Mouse (Mus musculus) spleen, adult 2 months (tissue): ENCODE measurements around the gene Rab29. TPM values are rescaled to one million over a fixed set of nuclear protein-coding genes. Genes with fewer than 3 reads are reported as not detected.
A peak's percentile ranks its signal among the peaks of the same experiment; 100 is the strongest.

Source experiments
- DNase-seq, 2 experiments: peaks; one replicate each; pipeline versions ENCODE4 v3.0.0 to v3.0.0-alpha.2; 2012 to 2021; ENCODE audit warnings: low spot score in 2 of 2, low read depth in 1 of 2
- H3K27ac ChIP-seq: fragments of 200-500 bp; 2 replicates; pipeline ENCODE4 v1.5.1; 2012; ENCODE audit warnings: low read length, inconsistent platforms; ENCODE audit not compliant: insufficient read depth
- H3K27me3 ChIP-seq: fragments of 200-500 bp; 2 replicates; pipeline ENCODE4 v1.6.1; 2012; ENCODE audit warnings: mild to moderate bottlenecking, moderate library complexity, low read length, inconsistent platforms; ENCODE audit not compliant: control insufficient read depth, insufficient read depth
- H3K36me3 ChIP-seq: fragments of 200-500 bp; 2 replicates; pipeline ENCODE4 v1.6.1; 2012; ENCODE audit warnings: mild to moderate bottlenecking, low read length, inconsistent platforms; ENCODE audit not compliant: control insufficient read depth, insufficient read depth
- H3K4me1 ChIP-seq: fragments of 200-500 bp; 2 replicates; pipeline ENCODE4 v1.6.1; 2011; ENCODE audit warnings: inconsistent platforms; ENCODE audit not compliant: control insufficient read depth, insufficient read depth, insufficient read length
- H3K4me3 ChIP-seq: fragments of 200-500 bp; 2 replicates; pipeline ENCODE4 v1.5.1; 2011; ENCODE audit warnings: mild to moderate bottlenecking, inconsistent platforms; ENCODE audit not compliant: insufficient read depth, insufficient read length; ENCODE audit errors: extremely low read depth
- CTCF ChIP-seq: fragments of 200-500 bp; IDR thresholded peaks from 2 replicates; pipeline ENCODE4 v1.5.1; 2011; ENCODE audit warnings: mild to moderate bottlenecking, inconsistent platforms; ENCODE audit not compliant: insufficient read depth, insufficient read length, insufficient replicate concordance; ENCODE audit errors: extremely low read depth
- POLR2A ChIP-seq: fragments of 200-500 bp; IDR thresholded peaks from 2 replicates; pipeline ENCODE4 v1.6.1; 2011; ENCODE audit warnings: low read depth, low read length, inconsistent platforms
- WGBS: fragments of 180-500 bp; shearing (Covaris S2); methylation state at CpG from one replicate; pipeline ENCODE4 v1.1.7; 2018; 5-methylcytosine and 5-hydroxymethylcytosine counted together
- polyA plus RNA-seq: library from polyadenylated mRNA; depleted of rRNA; stranded (reverse); fragments of >200 nt; gene quantifications from 2 replicates; pipeline ENCODE4 v1.2.3, GENCODE M21; 2012

Gene Rab29
- polyA plus RNA-seq, 1 experiment: 30.1 TPM

DNA sequence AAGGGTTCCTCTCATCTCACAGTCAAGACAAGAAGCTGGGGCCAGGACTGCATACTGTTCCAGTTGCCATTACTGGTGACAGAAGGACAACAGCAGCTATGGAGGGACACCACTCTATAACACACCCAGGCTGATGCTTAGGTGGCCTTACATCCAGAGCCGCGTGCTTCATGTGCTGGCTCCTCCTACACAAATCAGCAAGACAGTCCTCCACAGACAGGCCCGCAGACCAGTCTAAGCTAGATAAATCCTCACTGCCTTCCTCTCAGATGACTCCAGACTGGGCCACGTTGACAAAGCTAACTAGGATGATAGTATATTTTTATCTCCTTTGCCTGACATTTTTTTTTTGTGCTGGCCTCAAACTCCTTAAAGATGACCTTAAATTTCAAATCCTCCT, 5.2 kb upstream of the Rab29 start:
- Histone ChIP-seq H3K27me3 (no peaks in the 10 kb centered on the region), H3K4me1 (no peaks in the 10 kb centered on the region), H3K27ac (no peak overlapping the region), H3K4me3 (no peak overlapping the region), H3K36me3 (no peaks in the 10 kb centered on the region)
- WGBS: 86% methylated on average over 4 of the region's 4 CpGs
- no peak for DNase-seq
- no peak for TF ChIP-seq CTCF
- TF ChIP-seq POLR2A: no peak

DNA sequence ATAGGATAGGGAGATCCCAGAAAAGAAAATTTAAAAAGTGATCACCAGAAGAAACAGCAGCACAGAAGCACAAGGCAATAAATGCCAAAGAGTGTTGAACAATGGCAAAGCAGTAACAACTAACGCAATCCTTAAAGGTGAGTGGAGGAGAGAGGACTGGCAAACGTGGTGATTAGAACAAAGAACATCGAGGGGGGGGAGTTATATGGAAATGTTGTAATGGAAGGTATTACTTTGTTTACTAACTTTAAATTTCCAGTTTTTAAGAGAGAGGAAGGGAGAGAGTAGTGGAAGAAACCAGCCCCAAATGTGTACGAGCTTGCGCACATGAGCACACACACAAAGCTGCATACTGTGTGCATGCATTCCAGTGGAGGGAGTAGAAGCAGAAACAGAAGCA, 1.4 kb upstream of the Rab29 start:
- 87% methylated on average over 5 of the region's 5 CpGs for WGBS
- no peak overlapping the region for H3K27ac ChIP-seq
- no peak overlapping the region for H3K4me3 ChIP-seq
- no peak for DNase-seq
- H3K27me3 ChIP-seq: no peaks in the 10 kb centered on the region
- H3K4me1 ChIP-seq: peaks cover 3% of the 10 kb centered on the region; the same call in 1 of the 2 replicates
- TF ChIP-seq CTCF (no peak), POLR2A (no peak)
- peaks cover 4% of the 10 kb centered on the region; the same call in 1 of the 2 replicates for H3K36me3 ChIP-seq

DNA sequence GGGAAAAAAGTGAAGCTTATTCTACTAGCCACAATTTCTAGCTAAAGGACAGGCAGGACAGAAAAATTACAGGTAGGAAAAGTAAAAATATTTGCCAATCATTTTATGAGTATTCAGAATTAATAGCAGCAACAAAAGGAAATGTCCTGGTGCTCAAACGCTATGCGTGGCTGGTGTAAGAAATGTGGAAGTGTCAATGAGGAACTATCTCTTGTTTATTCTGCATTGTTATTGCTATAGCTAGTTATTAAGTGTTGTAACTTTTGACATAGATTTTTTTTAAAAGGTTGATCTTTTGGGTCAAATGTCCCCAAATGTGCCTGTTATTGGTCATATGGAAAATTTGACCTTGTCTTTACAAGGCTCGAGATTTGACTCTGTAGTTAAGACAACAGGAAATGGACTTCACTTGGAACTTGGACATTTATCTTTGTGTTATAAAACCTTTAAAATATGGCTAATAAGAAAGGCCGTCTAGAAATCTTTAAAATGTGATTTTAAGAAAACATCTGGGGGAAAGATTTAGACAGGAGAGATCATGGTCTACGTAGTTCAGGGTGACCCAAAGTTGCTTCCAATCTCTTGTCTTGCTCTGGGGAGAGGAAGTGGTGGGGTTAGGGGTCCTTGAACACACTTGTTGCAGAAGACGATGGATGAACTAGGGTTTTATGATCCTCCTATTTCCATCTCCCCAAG, 572 bp upstream of the Rab29 start:
- TF ChIP-seq POLR2A (no peak), CTCF (no peak)
- Histone ChIP-seq H3K4me3 (peak overlapping the region; percentile 22), H3K4me1 (peaks cover 3% of the 10 kb centered on the region; the same call in 1 of the 2 replicates), H3K27me3 (no peaks in the 10 kb centered on the region), H3K36me3 (peaks cover 5% of the 10 kb centered on the region), H3K27ac (no peak overlapping the region)
- WGBS: 29% methylated on average over 6 of the region's 6 CpGs
- DNase-seq: no peak

DNA sequence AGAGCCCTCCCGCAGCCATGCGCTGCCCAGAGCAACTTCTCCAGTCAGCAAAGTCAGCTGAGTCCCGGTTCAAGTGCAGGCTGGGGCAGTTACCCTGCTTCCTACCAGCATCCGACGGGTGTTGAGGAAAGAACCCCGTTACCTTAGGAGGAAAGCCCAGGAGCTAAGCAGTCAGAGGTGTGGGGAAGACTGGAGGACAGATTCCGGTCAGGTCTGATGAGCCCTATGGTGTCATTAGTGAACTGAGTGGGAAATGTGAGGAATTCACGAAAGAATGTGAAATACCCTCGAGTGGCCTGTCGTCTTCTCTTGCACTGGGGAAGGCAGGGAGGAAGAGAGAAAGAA, 894 bp downstream of the Rab29 start:
- Histone ChIP-seq H3K4me1 (peaks cover 3% of the 10 kb centered on the region; the same call in 1 of the 2 replicates), H3K4me3 (peak overlapping the region; percentile 90), H3K27ac (peak overlapping the region; percentile 91), H3K27me3 (no peaks in the 10 kb centered on the region), H3K36me3 (peaks cover 12% of the 10 kb centered on the region)
- peak in 1 of 2 experiments; percentile 15 for DNase-seq
- TF ChIP-seq POLR2A (no peak), CTCF (no peak)
- WGBS: 27% methylated on average over 10 of the region's 10 CpGs

DNA sequence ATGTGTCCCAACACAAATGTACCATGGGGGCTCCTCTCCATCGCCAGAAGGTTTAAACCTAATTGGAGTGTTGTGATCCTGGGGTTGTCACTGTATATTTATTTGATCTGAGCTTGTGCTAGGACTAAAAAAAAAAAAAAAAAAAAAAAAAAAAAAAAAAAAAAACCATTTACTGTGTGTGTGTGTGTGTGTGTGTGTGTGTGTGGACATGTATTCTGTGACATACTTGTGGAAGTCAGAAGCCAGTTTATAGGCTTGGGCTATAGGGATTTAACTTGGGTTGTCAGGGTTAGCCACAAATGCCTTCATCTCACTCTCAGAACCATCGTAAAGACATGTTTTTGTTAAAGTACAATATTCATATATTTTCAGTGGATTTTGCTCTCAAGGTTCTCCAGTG, 2.5 kb downstream of the Rab29 start:
- H3K4me1 ChIP-seq: peaks cover 3% of the 10 kb centered on the region; the same call in 1 of the 2 replicates
- no peaks in the 10 kb centered on the region for H3K27me3 ChIP-seq
- TF ChIP-seq CTCF (no peak), POLR2A (no peak)
- H3K36me3 ChIP-seq: peaks cover 12% of the 10 kb centered on the region
- DNase-seq: no peak
- WGBS: 94% methylated on average over 2 of the region's 2 CpGs
- H3K4me3 ChIP-seq: no peak overlapping the region
- no peak overlapping the region for H3K27ac ChIP-seq

DNA sequence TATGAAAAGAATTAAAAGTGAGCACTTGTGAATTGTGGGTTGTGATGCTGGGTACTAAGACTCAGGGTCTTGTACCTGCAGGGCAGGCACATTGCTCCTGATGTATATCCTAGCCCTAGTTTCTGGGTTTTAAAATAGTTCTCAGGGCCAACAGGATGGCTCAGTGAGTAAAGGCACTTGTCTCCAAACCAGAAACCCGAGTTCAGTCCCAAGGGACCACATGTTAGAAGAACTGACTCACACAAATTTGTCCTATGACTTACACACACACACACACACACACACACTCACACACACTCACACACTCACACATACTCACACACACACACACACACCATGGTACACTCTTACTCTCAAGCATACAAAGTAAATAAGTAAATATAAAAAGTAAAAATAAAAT, 5.8 kb downstream of the Rab29 start:
- H3K27me3 ChIP-seq: no peaks in the 10 kb centered on the region
- 50% methylated on average over 1 of the region's 1 CpGs for WGBS
- H3K4me3 ChIP-seq: no peak overlapping the region

DNA sequence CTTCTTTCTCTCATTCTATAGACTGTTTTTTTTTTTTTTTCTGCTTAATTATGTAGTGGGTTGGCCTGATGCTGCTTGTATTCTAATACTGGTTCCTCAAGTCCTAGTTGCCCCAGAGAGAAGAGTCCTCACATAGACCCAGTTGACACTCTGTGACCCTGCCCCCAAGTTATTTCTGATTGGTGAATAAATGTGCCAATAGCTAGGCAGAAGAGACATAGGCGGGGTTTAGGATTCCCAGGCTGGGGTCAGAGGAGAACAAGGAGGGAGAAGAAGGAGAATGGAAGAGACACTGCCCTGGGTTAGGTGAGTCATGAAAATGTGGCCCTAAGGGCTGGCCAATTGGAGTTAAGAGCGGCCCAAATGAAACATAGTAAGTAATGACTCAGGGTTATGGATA, 12.8 kb downstream of the Rab29 start:
- H3K27ac ChIP-seq: no peak overlapping the region
- no peaks in the 10 kb centered on the region for H3K4me1 ChIP-seq
- TF ChIP-seq CTCF: no peak
- no peak for TF ChIP-seq POLR2A
- no peak overlapping the region for H3K4me3 ChIP-seq
- no peak for DNase-seq
- no peaks in the 10 kb centered on the region for H3K36me3 ChIP-seq
- no peaks in the 10 kb centered on the region for H3K27me3 ChIP-seq
- WGBS: 90% methylated on average over 2 of the region's 2 CpGs

More for the DNA sequence above, 5.8 kb downstream of the Rab29 start:
- TF ChIP-seq CTCF: no peak
- TF ChIP-seq POLR2A: no peak
- H3K4me1 ChIP-seq: peaks cover 2% of the 10 kb centered on the region; the same call in 1 of the 2 replicates
- H3K27ac ChIP-seq: no peak overlapping the region
- peaks cover 12% of the 10 kb centered on the region for H3K36me3 ChIP-seq
- DNase-seq: no peak
